Mouse (Mus musculus): Measurements from ENCODE around the gene Nepro. TPM values are rescaled to one million over a fixed set of nuclear protein-coding genes. Genes with fewer than 3 reads are reported as not detected.

Gene Nepro
- polyA plus RNA-seq, 1 experiment from 2014 or later = 6.7 TPM

- Histone ChIP-seq H3K9me3 (ENCODE audit: control insufficient read depth, low read length) (no peaks in the 10 kb centered on the region), H3K27me3 (replicated peaks; ENCODE audit: control insufficient read depth, insufficient read depth, low read length) (no peaks in the 10 kb centered on the region), H3K27ac (ENCODE audit: low read length) (peak overlapping the region; percentile 58), H3K4me1 (ENCODE audit: control insufficient read depth, insufficient read depth, low read length) (peaks cover 15% of the 10 kb centered on the region), H3K4me2 (ENCODE audit: low read depth, low read length) (no peak overlapping the region), H3K4me3 (ENCODE audit: low read length) (no peak overlapping the region), H3K36me3 (ENCODE audit: control insufficient read depth, insufficient read depth, low read length) (no peaks in the 10 kb centered on the region), H3K9ac (ENCODE audit: low read depth, low read length) (no peak overlapping the region)
- ATAC-seq = peak; percentile 64
- 58% methylated on average over 5 of the region's 5 CpGs for WGBS
Observed at GRCm38 (mm10) chr16:44697473-44698205, 26.5 kb upstream of the Nepro start.

- no peaks in the 10 kb centered on the region for H3K9me3 ChIP-seq (ENCODE audit: control insufficient read depth, low read length)
- no peak overlapping the region for H3K4me3 ChIP-seq (ENCODE audit: low read length)
- ATAC-seq = no peak
- no peak overlapping the region for H3K9ac ChIP-seq (ENCODE audit: low read depth, low read length)
- no peak overlapping the region for H3K27ac ChIP-seq (ENCODE audit: low read length)
- no peaks in the 10 kb centered on the region for H3K36me3 ChIP-seq (ENCODE audit: control insufficient read depth, insufficient read depth, low read length)
- peaks cover 20% of the 10 kb centered on the region for H3K4me1 ChIP-seq (ENCODE audit: control insufficient read depth, insufficient read depth, low read length)
- H3K4me2 ChIP-seq (ENCODE audit: low read depth, low read length) = no peak overlapping the region
- no peaks in the 10 kb centered on the region for H3K27me3 ChIP-seq (replicated peaks; ENCODE audit: control insufficient read depth, insufficient read depth, low read length)
- 91% methylated on average over 3 of the region's 3 CpGs for WGBS
Observed at GRCm38 (mm10) chr16:44701155-44701554, 22.9 kb upstream of the Nepro start.

- no peak for ATAC-seq
- no peak overlapping the region for H3K27ac ChIP-seq (ENCODE audit: low read length)
- peaks cover 14% of the 10 kb centered on the region for H3K4me1 ChIP-seq (ENCODE audit: control insufficient read depth, insufficient read depth, low read length)
- H3K9me3 ChIP-seq (ENCODE audit: control insufficient read depth, low read length) = no peaks in the 10 kb centered on the region
- H3K4me3 ChIP-seq (ENCODE audit: low read length) = no peak overlapping the region
- H3K27me3 ChIP-seq (replicated peaks; ENCODE audit: control insufficient read depth, insufficient read depth, low read length) = no peaks in the 10 kb centered on the region
- 67% methylated on average over 5 of the region's 5 CpGs for WGBS
- H3K9ac ChIP-seq (ENCODE audit: low read depth, low read length) = no peak overlapping the region
- H3K4me2 ChIP-seq (ENCODE audit: low read depth, low read length) = no peak overlapping the region
- no peaks in the 10 kb centered on the region for H3K36me3 ChIP-seq (ENCODE audit: control insufficient read depth, insufficient read depth, low read length)
Observed at GRCm38 (mm10) chr16:44702272-44702671, 21.8 kb upstream of the Nepro start.

GRCm38 (mm10) chr16:44703458-44703857 lies 20.6 kb upstream of the Nepro start:
- no peaks in the 10 kb centered on the region for H3K9me3 ChIP-seq (ENCODE audit: control insufficient read depth, low read length)
- WGBS = 42% methylated on average over 4 of the region's 4 CpGs
- H3K4me3 ChIP-seq (ENCODE audit: low read length) = no peak overlapping the region
- H3K9ac ChIP-seq (ENCODE audit: low read depth, low read length) = no peak overlapping the region
- H3K27me3 ChIP-seq (replicated peaks; ENCODE audit: control insufficient read depth, insufficient read depth, low read length) = no peaks in the 10 kb centered on the region
- H3K4me2 ChIP-seq (ENCODE audit: low read depth, low read length) = no peak overlapping the region
- no peaks in the 10 kb centered on the region for H3K36me3 ChIP-seq (ENCODE audit: control insufficient read depth, insufficient read depth, low read length)
- H3K4me1 ChIP-seq (ENCODE audit: control insufficient read depth, insufficient read depth, low read length) = peaks cover 7% of the 10 kb centered on the region
- peak; percentile 44 for ATAC-seq
- peak overlapping the region; percentile 40 for H3K27ac ChIP-seq (ENCODE audit: low read length)

GRCm38 (mm10) chr16:44716305-44717140 lies 7.6 kb upstream of the Nepro start:
- Histone ChIP-seq H3K36me3 (ENCODE audit: control insufficient read depth, insufficient read depth, low read length) (no peaks in the 10 kb centered on the region), H3K27me3 (replicated peaks; ENCODE audit: control insufficient read depth, insufficient read depth, low read length) (no peaks in the 10 kb centered on the region), H3K4me3 (ENCODE audit: low read length) (no peak overlapping the region), H3K4me1 (ENCODE audit: control insufficient read depth, insufficient read depth, low read length) (no peaks in the 10 kb centered on the region), H3K4me2 (ENCODE audit: low read depth, low read length) (no peak overlapping the region), H3K27ac (ENCODE audit: low read length) (no peak overlapping the region), H3K9me3 (ENCODE audit: control insufficient read depth, low read length) (no peaks in the 10 kb centered on the region), H3K9ac (ENCODE audit: low read depth, low read length) (no peak overlapping the region)
- ATAC-seq = peak; percentile 79
- 35% methylated on average over 10 of the region's 10 CpGs for WGBS

- no peaks in the 10 kb centered on the region for H3K36me3 ChIP-seq (ENCODE audit: control insufficient read depth, insufficient read depth, low read length)
- no peaks in the 10 kb centered on the region for H3K27me3 ChIP-seq (replicated peaks; ENCODE audit: control insufficient read depth, insufficient read depth, low read length)
- no peak overlapping the region for H3K4me3 ChIP-seq (ENCODE audit: low read length)
- no peaks in the 10 kb centered on the region for H3K9me3 ChIP-seq (ENCODE audit: control insufficient read depth, low read length)
- H3K9ac ChIP-seq (ENCODE audit: low read depth, low read length) = no peak overlapping the region
- ATAC-seq = peak; percentile 42
- no peak overlapping the region for H3K27ac ChIP-seq (ENCODE audit: low read length)
- H3K4me2 ChIP-seq (ENCODE audit: low read depth, low read length) = no peak overlapping the region
- no peaks in the 10 kb centered on the region for H3K4me1 ChIP-seq (ENCODE audit: control insufficient read depth, insufficient read depth, low read length)
- 63% methylated on average over 2 of the region's 2 CpGs for WGBS
Observed at GRCm38 (mm10) chr16:44717141-44717634, 6.9 kb upstream of the Nepro start.

GRCm38 (mm10) chr16:44717838-44718237 lies 6.3 kb upstream of the Nepro start:
- Histone ChIP-seq H3K27me3 (replicated peaks; ENCODE audit: control insufficient read depth, insufficient read depth, low read length) (no peaks in the 10 kb centered on the region), H3K4me3 (ENCODE audit: low read length) (no peak overlapping the region), H3K9ac (ENCODE audit: low read depth, low read length) (no peak overlapping the region), H3K4me1 (ENCODE audit: control insufficient read depth, insufficient read depth, low read length) (0 out of 2 replicates have a peak, but pooled peaks cover 3% of the 10 kb centered on the region), H3K9me3 (ENCODE audit: control insufficient read depth, low read length) (no peaks in the 10 kb centered on the region), H3K4me2 (ENCODE audit: low read depth, low read length) (no peak overlapping the region), H3K27ac (ENCODE audit: low read length) (no peak overlapping the region), H3K36me3 (ENCODE audit: control insufficient read depth, insufficient read depth, low read length) (no peaks in the 10 kb centered on the region)
- WGBS = 74% methylated on average over 2 of the region's 2 CpGs
- no peak for ATAC-seq

- H3K4me3 ChIP-seq (ENCODE audit: low read length) = no peak overlapping the region
- H3K9ac ChIP-seq (ENCODE audit: low read depth, low read length) = no peak overlapping the region
- ATAC-seq = no peak
- WGBS = 81% methylated on average over 7 of the region's 7 CpGs
- no peaks in the 10 kb centered on the region for H3K27me3 ChIP-seq (replicated peaks; ENCODE audit: control insufficient read depth, insufficient read depth, low read length)
- no peak overlapping the region for H3K4me2 ChIP-seq (ENCODE audit: low read depth, low read length)
- peaks cover 8% of the 10 kb centered on the region; the same call in 1 of the 2 replicates for H3K4me1 ChIP-seq (ENCODE audit: control insufficient read depth, insufficient read depth, low read length)
- no peaks in the 10 kb centered on the region for H3K9me3 ChIP-seq (ENCODE audit: control insufficient read depth, low read length)
- H3K27ac ChIP-seq (ENCODE audit: low read length) = no peak overlapping the region
- no peaks in the 10 kb centered on the region for H3K36me3 ChIP-seq (ENCODE audit: control insufficient read depth, insufficient read depth, low read length)
Observed at GRCm38 (mm10) chr16:44719349-44719748, 4.8 kb upstream of the Nepro start.

- Histone ChIP-seq H3K9ac (ENCODE audit: low read depth, low read length) (no peak overlapping the region), H3K9me3 (ENCODE audit: control insufficient read depth, low read length) (no peaks in the 10 kb centered on the region), H3K4me3 (ENCODE audit: low read length) (no peak overlapping the region), H3K4me1 (ENCODE audit: control insufficient read depth, insufficient read depth, low read length) (peaks cover 12% of the 10 kb centered on the region), H3K27ac (ENCODE audit: low read length) (no peak overlapping the region), H3K27me3 (replicated peaks; ENCODE audit: control insufficient read depth, insufficient read depth, low read length) (no peaks in the 10 kb centered on the region), H3K4me2 (ENCODE audit: low read depth, low read length) (no peak overlapping the region), H3K36me3 (ENCODE audit: control insufficient read depth, insufficient read depth, low read length) (no peaks in the 10 kb centered on the region)
- ATAC-seq = no peak
- 85% methylated on average over 3 of the region's 3 CpGs for WGBS
Observed at GRCm38 (mm10) chr16:44720518-44720917, 3.6 kb upstream of the Nepro start.
